Mouse (Mus musculus) erythroid progenitor cell, adult 5-6 weeks (primary cell): ENCODE data around the gene Tbc1d22b. TPM values are rescaled to one million over a fixed set of nuclear protein-coding genes. Genes with fewer than 3 reads are reported as not detected.

ENCODE experiments used
- ATAC-seq: replicated peaks from 2 replicates; pipeline ENCODE4 v1.8.0; 2016; ENCODE audit warnings: moderate number of reproducible peaks, mild to moderate bottlenecking, moderate TSS enrichment, inconsistent platforms; ENCODE audit not compliant: poor library complexity, low FRiP score, severe bottlenecking
- total RNA-seq, 2 experiments: library from RNA; stranded (forward) in 1 of 2; stranded (reverse) in 1 of 2; fragments of 150-400 nt in 1 of 2; fragments of 186-747, 209-891 nt in 1 of 2; gene quantifications; 2 replicates each; pipeline versions ENCODE4 v1.2.3 to v1.2.4; 2015 to 2017; ENCODE audit warnings: low replicate concordance in 2 of 2

The Tbc1d22b gene
- total RNA-seq, 2 experiments from 2014 or later: 1.3 to 3.1 TPM

DNA sequence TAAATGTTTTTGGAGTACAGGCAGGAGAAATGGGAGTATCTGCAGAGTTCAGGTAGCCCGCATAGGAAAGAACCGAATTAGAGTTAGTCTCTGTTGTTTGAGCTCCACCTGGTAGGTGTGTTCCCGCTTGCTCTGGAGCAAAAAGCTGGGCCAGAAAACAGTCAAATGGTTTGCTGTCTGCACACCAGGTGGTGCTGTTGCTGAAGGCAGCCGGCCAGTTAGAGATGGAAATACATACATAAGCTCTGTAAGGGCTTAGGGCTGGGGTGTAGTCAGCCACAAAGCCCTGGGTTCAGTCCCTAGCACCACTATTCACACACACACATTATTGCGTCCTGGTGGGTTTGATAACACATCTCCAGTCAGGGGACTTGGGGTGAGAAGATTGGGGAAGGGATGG lies 86.5 kb downstream of the Tbc1d22b start:
- ATAC-seq: peak; percentile 53

DNA sequence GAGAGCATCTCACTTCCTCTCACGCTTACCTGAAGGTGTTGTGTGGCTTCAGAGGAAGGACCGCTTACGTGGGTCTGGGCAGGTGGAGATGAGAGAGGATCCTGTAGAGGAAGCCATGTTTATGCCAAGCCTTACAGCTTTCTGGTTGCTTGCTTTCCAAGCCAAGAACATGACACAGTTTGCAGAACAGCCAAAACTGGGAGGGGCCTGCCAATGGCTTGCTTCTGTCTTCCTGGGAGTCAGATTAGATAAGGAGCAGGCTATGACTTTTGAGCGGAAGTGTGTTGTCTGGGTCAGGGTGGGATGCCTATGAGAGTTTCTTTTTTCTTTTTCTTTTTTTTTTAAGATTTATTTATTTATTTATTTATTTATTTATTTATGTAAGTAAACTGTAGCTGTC lies 87.8 kb downstream of the Tbc1d22b start:
- ATAC-seq: peak; percentile 50; the same call in 1 of the 2 replicates

DNA sequence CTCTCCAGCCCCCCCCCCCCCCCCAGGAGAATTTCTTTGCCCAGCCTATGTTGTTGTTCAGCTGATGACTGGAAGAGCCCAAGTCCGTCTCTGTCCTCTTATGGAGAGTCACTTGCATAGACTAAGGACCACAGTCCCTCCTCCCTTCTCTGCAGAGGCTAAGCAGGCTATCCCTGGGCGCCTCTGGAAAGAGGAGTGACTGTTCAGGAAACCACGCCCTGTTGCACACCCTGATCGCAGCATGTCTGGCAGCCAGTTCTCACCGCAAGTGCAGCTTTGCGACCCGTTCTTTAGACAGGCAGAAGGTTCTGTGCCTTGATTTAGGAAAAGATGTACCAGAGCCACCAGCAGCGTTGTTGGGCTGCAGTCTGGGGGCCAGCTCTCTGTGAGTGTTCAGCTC lies 88.3 kb downstream of the Tbc1d22b start:
- peak; percentile 86 for ATAC-seq

DNA sequence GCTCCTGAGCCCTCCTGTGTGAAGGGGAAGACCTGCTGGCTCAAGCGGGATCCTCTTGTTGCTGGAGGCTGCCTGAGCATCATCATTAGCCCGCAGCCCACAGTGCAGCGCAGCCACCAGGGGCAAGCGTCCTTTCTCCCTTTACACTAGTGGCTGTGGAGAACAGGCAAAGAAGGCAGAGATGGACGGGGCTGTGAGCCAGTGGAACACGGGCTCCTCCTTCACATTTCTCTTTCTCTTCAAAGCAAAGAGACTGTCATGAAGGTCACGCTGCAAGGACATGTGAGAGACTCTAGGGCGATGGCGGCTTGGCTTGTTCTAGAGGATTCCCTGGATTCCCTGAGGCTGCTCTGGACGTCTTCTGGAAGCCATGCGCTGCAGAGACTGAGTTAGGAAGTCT lies 91.4 kb downstream of the Tbc1d22b start:
- ATAC-seq: no peak

DNA sequence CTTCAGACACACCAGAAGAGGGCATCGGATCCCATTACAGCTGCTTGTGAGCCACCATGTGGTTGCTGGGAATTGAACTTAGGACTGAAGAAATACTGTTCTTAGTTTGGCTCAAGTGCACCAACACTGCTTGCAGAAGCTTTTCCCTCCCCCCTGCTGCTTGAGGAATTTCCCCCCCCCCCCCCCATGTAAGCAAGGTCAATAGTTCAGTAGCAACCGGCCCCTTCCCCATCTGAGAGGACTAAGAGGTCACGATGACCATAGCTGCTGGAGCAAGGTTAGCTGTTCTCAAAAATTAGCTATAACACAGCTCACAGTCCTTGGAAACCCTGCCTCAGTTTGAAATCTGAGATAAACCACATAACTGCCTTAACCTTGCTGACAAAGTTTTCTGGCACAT lies 92.6 kb downstream of the Tbc1d22b start:
- no peak for ATAC-seq

Other genes with a start within 250 kb of the Tbc1d22b start
- gene Pi16, start 232.1 kb upstream of the Tbc1d22b start, total RNA-seq (2015; ENCODE audit: low replicate concordance): 1.1 and 1.3 TPM in 2 replicates
- gene Pi16, start 232.1 kb upstream of the Tbc1d22b start, total RNA-seq (2017; ENCODE audit: low replicate concordance): 3.4 and 3.7 TPM in 2 replicates
- 32.1 and 42.3 TPM in 2 replicates for gene Mtch1, start 201.9 kb upstream of the Tbc1d22b start, total RNA-seq (2015; ENCODE audit: low replicate concordance)
- 12.3 and 31.1 TPM in 2 replicates for gene Mtch1, start 201.9 kb upstream of the Tbc1d22b start, total RNA-seq (2017; ENCODE audit: low replicate concordance)
- 4.0 and 6.3 TPM in 2 replicates for gene Fgd2, start 188.9 kb upstream of the Tbc1d22b start, total RNA-seq (2015; ENCODE audit: low replicate concordance)
- gene Fgd2, start 188.9 kb upstream of the Tbc1d22b start, total RNA-seq (2017; ENCODE audit: low replicate concordance): 0.98 and 5.0 TPM in 2 replicates
- 88.0 and 102 TPM in 2 replicates for gene Pim1, start 59.0 kb upstream of the Tbc1d22b start, total RNA-seq (2015; ENCODE audit: low replicate concordance)
- gene Pim1, start 59.0 kb upstream of the Tbc1d22b start, total RNA-seq (2017; ENCODE audit: low replicate concordance): 143 and 147 TPM in 2 replicates
- gene Gm17657, start 147 bp upstream of the Tbc1d22b start, total RNA-seq (2015; ENCODE audit: low replicate concordance): not detected in 2 replicates
- not detected in 2 replicates for gene Gm17657, start 147 bp upstream of the Tbc1d22b start, total RNA-seq (2017; ENCODE audit: low replicate concordance)
- not detected in 2 replicates for gene Tmem217, start 2.6 kb downstream of the Tbc1d22b start, total RNA-seq (2015; ENCODE audit: low replicate concordance)
- not detected in 2 replicates for gene Tmem217, start 2.6 kb downstream of the Tbc1d22b start, total RNA-seq (2017; ENCODE audit: low replicate concordance)
- 62.0 and 77.1 TPM in 2 replicates for gene Rnf8, start 65.0 kb downstream of the Tbc1d22b start, total RNA-seq (2015; ENCODE audit: low replicate concordance)
- gene Rnf8, start 65.0 kb downstream of the Tbc1d22b start, total RNA-seq (2017; ENCODE audit: low replicate concordance): 71.4 and 80.5 TPM in 2 replicates
- gene Gm28043, start 65.1 kb downstream of the Tbc1d22b start, total RNA-seq (2015; ENCODE audit: low replicate concordance): 4.0 and 10.5 TPM in 2 replicates
- gene Gm28043, start 65.1 kb downstream of the Tbc1d22b start, total RNA-seq (2017; ENCODE audit: low replicate concordance): 29.7 and 39.3 TPM in 2 replicates
- gene Cmtr1, start 110.8 kb downstream of the Tbc1d22b start, total RNA-seq (2015; ENCODE audit: low replicate concordance): 72.1 and 86.9 TPM in 2 replicates
- 448 and 477 TPM in 2 replicates for gene Cmtr1, start 110.8 kb downstream of the Tbc1d22b start, total RNA-seq (2017; ENCODE audit: low replicate concordance)
- 7.9 and 11.7 TPM in 2 replicates for gene Ccdc167, start 167.3 kb downstream of the Tbc1d22b start, total RNA-seq (2015; ENCODE audit: low replicate concordance)
- 7.9 and 9.8 TPM in 2 replicates for gene Ccdc167, start 167.3 kb downstream of the Tbc1d22b start, total RNA-seq (2017; ENCODE audit: low replicate concordance)